Mouse (Mus musculus): Measurements from ENCODE around the gene Fam217a. TPM values are rescaled to one million over a fixed set of nuclear protein-coding genes. Genes with fewer than 3 reads are reported as not detected.
A peak's percentile ranks its signal among the peaks of the same experiment; 100 is the strongest.
"Not testable (repeated sequence)": the region's sequence is repeated elsewhere in the genome, so short reads cannot be mapped to it uniquely, and the experiment has no call there.

Fam217a gene
- total RNA-seq (2014; fragmentation: Nextera tagmentation), result not detected in 2 replicates
- 0.05 TPM in 1 of 2 replicates, not detected in the other for total RNA-seq (2017)
- polyA plus RNA-seq (2012), result not detected in 2 replicates

DNA sequence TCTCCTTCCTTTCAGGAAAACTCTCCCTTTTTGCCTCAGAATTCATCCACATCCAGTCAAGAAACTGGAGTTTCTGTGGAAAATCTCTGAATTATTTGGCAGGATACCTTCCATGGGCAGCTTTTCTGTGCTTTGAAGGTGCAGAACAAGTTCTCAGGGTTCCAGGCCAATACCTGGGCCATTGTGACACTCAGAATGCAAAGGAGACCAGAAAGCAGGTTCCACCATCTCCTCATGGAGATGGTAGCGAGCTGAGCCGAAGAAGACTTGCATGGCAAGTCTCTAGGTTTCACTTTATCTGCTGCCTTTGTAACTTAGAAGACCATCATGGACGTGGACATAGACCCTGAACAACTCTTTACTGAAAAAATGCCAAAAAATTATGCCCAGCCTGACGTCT lies at the start of gene Fam217a, which contains the start of gene 4933417A18Rik:
TSS of gene Fam217a (minus strand) at position 101 of the 400 bp plus-strand sequence.
TSS of gene 4933417A18Rik (plus strand) at position 200 of the 400 bp plus-strand sequence.
- no peaks in the 10 kb centered on the region for H3K4me1 ChIP-seq (ENCODE audit: insufficient read depth, low read depth, low read length)
- no peak within 1 kb of the TSS for H3K4me3 ChIP-seq (ENCODE audit: low read depth, low read length)
- no peaks in the 10 kb centered on the region for H3K36me3 ChIP-seq (replicated peaks)
- no peak for ATAC-seq (ENCODE audit: extremely low read depth, insufficient number of reproducible peaks, low FRiP score, poor library complexity, severe bottlenecking)
- no peaks in the 10 kb centered on the region for H3K9me3 ChIP-seq (replicated peaks)
- TF ChIP-seq TAL1 (conservative IDR thresholded peaks at IDR 0.05; ENCODE audit: low read depth, low read length) (no peak), GATA1 (IDR thresholded peaks at IDR 0.05; ENCODE audit: borderline replicate concordance, low read length) (no peak), CTCF (IDR thresholded peaks at IDR 0.05; ENCODE audit: low read depth, low read length) (no peak), GATA2 (IDR thresholded peaks at IDR 0.05; ENCODE audit: borderline replicate concordance, low read depth, low read length) (no peak), POLR2AphosphoS5 (IDR thresholded peaks at IDR 0.05; ENCODE audit: insufficient replicate concordance, low read depth, low read length) (no peak)
- DNase-seq (ENCODE audit: low spot score), result no peak
- peaks cover 21% of the 10 kb centered on the region for H3K27me3 ChIP-seq (ENCODE audit: insufficient read depth, low read length)

DNA sequence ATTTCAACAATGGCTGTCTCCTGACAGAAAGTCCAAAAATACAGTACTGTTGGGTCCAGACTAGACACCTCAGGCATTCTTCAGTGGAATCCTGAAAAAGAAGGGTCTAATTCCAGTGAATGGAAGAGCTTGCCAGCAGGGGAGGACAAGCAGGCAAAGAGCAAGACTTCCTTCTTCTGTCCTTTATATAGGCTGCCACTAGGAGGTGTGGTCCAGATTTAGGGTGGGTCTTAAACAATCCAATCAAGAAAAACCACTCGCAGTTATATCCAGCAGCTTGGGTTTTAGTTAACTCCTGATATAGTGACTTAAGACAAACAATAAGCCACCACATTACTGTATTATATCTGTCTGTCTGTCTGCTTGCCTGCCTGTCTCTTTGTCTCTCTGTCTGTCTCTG lies 49.7 kb upstream of the Fam217a start:
- Histone ChIP-seq H3K9me3 (replicated peaks) (no peaks in the 10 kb centered on the region), H3K27me3 (ENCODE audit: insufficient read depth, low read length) (peaks cover 11% of the 10 kb centered on the region; the same call in 1 of the 2 replicates), H3K36me3 (replicated peaks) (peaks cover 16% of the 10 kb centered on the region), H3K4me3 (ENCODE audit: low read depth, low read length) (no peak overlapping the region), H3K4me1 (ENCODE audit: insufficient read depth, low read depth, low read length) (no peaks in the 10 kb centered on the region)
- TF ChIP-seq GATA2 (IDR thresholded peaks at IDR 0.05; ENCODE audit: borderline replicate concordance, low read depth, low read length) (no peak), POLR2AphosphoS5 (IDR thresholded peaks at IDR 0.05; ENCODE audit: insufficient replicate concordance, low read depth, low read length) (no peak), CTCF (IDR thresholded peaks at IDR 0.05; ENCODE audit: low read depth, low read length) (no peak), TAL1 (conservative IDR thresholded peaks at IDR 0.05; ENCODE audit: low read depth, low read length) (no peak), GATA1 (IDR thresholded peaks at IDR 0.05; ENCODE audit: borderline replicate concordance, low read length) (no peak)
- ATAC-seq (ENCODE audit: extremely low read depth, insufficient number of reproducible peaks, low FRiP score, poor library complexity, severe bottlenecking) (no peak), DNase-seq (ENCODE audit: low spot score) (no peak)

DNA sequence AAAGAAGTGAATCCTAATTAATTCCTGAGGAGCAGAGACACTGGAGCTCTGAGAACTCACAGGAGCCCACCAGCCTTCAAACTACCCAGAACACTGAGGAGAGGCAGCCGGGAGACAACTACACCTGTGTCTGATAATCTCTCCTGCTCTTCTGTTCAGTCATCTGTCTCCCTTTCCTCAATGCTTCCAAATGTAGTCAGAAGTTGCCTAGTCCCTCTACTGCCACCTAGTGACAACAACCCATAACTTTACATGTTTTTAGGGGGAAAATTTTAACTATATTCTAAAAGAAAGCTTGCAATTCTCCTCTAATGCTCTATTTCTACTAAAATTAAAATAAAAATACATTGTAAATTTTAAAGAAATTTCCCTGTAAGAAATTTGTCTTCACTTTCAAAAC lies 49.0 kb upstream of the Fam217a start:
- peaks cover 12% of the 10 kb centered on the region; the same call in 1 of the 2 replicates for H3K27me3 ChIP-seq (ENCODE audit: insufficient read depth, low read length)
- no peaks in the 10 kb centered on the region for H3K4me1 ChIP-seq (ENCODE audit: insufficient read depth, low read depth, low read length)
- H3K36me3 ChIP-seq (replicated peaks), result peaks cover 14% of the 10 kb centered on the region
- DNase-seq (ENCODE audit: low spot score) (peak; percentile 38), ATAC-seq (ENCODE audit: extremely low read depth, insufficient number of reproducible peaks, low FRiP score, poor library complexity, severe bottlenecking) (no peak)
- no peaks in the 10 kb centered on the region for H3K9me3 ChIP-seq (replicated peaks)
- H3K4me3 ChIP-seq (ENCODE audit: low read depth, low read length), result no peak overlapping the region
- TF ChIP-seq POLR2AphosphoS5 (IDR thresholded peaks at IDR 0.05; ENCODE audit: insufficient replicate concordance, low read depth, low read length), result no peak
- TF ChIP-seq TAL1 (conservative IDR thresholded peaks at IDR 0.05; ENCODE audit: low read depth, low read length), result no peak

DNA sequence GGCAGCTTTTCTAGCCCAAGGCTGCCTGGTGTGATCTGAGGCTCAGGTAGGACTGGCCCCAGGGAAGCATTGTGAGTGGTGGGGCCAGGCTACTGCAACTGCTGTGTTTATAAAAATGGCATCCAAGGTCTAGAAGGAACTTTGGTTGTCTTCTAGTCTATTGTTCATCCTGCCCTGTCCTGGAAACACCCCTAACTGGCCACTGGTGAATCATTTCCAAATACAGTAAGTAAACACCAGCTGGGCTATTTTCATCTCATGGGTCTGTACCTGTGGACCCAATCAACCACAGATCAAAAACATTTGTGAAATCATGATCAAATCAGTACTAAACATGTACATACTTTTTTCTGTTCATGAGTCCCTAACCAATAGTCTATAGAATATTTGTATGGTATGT lies 48.3 kb upstream of the Fam217a start:
- not testable (repeated sequence) for H3K36me3 ChIP-seq (replicated peaks); H3K4me1 ChIP-seq (ENCODE audit: insufficient read depth, low read depth, low read length); DNase-seq (ENCODE audit: low spot score); H3K9me3 ChIP-seq (replicated peaks); H3K4me3 ChIP-seq (ENCODE audit: low read depth, low read length); ATAC-seq (ENCODE audit: extremely low read depth, insufficient number of reproducible peaks, low FRiP score, poor library complexity, severe bottlenecking)
- H3K27me3 ChIP-seq (ENCODE audit: insufficient read depth, low read length), result peaks cover 16% of the 10 kb centered on the region; the same call in 1 of the 2 replicates

DNA sequence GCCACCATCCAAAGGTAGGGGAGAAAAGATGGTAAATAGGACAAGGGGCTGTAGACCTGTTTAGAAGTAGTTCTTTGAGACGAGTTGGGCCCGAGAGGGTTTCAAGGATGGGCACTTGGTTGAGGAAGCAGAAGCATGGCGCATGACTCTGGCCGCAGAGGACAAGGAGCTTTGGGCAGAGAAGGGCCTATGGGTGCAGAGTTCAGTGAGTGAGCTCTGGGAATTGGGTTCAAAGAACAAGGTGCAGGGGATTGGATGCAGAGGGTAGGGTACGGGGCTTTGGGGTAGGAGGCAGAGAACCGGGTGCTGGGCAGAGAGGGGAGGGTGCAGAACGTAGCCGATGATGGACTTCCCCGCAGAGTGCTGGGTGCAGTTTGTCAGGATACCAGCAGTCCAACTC lies 41.5 kb upstream of the Fam217a start:
- H3K4me3 ChIP-seq (ENCODE audit: low read depth, low read length); H3K9me3 ChIP-seq (replicated peaks); ATAC-seq (ENCODE audit: extremely low read depth, insufficient number of reproducible peaks, low FRiP score, poor library complexity, severe bottlenecking); DNase-seq (ENCODE audit: low spot score); H3K4me1 ChIP-seq (ENCODE audit: insufficient read depth, low read depth, low read length); H3K36me3 ChIP-seq (replicated peaks): not testable (repeated sequence)
- H3K27me3 ChIP-seq (ENCODE audit: insufficient read depth, low read length), result peaks cover 43% of the 10 kb centered on the region

DNA sequence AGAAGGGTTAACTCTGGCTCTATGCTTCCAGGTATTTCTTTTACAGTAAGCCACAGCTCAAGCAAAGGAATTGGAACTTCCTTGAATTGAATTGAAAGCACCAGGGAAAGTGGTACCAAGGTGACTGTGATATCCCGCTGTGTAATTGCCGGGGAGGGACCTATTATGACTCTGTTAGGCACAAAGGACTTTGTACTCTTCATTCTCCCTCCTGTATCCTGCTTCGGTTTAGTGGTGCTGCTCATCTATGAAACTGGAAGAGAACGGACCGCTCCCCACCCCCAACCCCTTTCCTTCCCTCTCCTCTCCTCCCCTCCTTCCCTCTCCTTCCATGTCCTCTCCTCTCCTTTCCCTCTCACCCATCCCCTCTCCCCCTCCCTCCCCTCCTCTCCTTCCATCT lies 40.8 kb upstream of the Fam217a start:
- Histone ChIP-seq H3K36me3 (replicated peaks) (no peaks in the 10 kb centered on the region), H3K9me3 (replicated peaks) (no peaks in the 10 kb centered on the region), H3K27me3 (ENCODE audit: insufficient read depth, low read length) (peaks cover 39% of the 10 kb centered on the region), H3K4me1 (ENCODE audit: insufficient read depth, low read depth, low read length) (no peaks in the 10 kb centered on the region; the same call in 1 of the 2 replicates), H3K4me3 (ENCODE audit: low read depth, low read length) (no peak overlapping the region)
- no peak for DNase-seq (ENCODE audit: low spot score)
- TF ChIP-seq GATA1 (IDR thresholded peaks at IDR 0.05; ENCODE audit: borderline replicate concordance, low read length) (no peak), GATA2 (IDR thresholded peaks at IDR 0.05; ENCODE audit: borderline replicate concordance, low read depth, low read length) (no peak), CTCF (IDR thresholded peaks at IDR 0.05; ENCODE audit: low read depth, low read length) (no peak), TAL1 (conservative IDR thresholded peaks at IDR 0.05; ENCODE audit: low read depth, low read length) (no peak), POLR2AphosphoS5 (IDR thresholded peaks at IDR 0.05; ENCODE audit: insufficient replicate concordance, low read depth, low read length) (no peak)
- no peak for ATAC-seq (ENCODE audit: extremely low read depth, insufficient number of reproducible peaks, low FRiP score, poor library complexity, severe bottlenecking)

DNA sequence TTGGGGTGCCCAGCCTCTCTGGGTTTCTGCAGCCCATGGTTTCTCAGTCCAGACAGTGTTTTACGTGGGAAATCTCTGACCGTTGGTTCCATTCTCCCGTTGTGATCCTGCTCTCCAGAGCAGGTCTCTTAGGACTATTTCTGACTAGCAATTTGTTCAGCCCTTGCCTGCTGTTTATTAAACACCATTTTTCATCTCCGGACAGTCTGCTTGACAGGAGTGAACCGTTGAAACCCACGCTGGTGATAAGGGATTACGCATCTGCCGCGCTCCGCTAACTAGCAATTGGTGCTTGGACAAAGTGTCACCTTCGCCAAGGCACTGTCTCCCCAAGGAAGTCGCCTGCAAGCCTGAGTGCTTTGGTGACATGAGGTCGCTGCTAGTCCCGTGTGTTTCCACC lies 40.3 kb upstream of the Fam217a start:
- H3K36me3 ChIP-seq (replicated peaks), result no peaks in the 10 kb centered on the region
- no peak for TF ChIP-seq POLR2AphosphoS5 (IDR thresholded peaks at IDR 0.05; ENCODE audit: insufficient replicate concordance, low read depth, low read length)
- no peak for TF ChIP-seq TAL1 (conservative IDR thresholded peaks at IDR 0.05; ENCODE audit: low read depth, low read length)
- TF ChIP-seq GATA2 (IDR thresholded peaks at IDR 0.05; ENCODE audit: borderline replicate concordance, low read depth, low read length), result no peak
- TF ChIP-seq GATA1 (IDR thresholded peaks at IDR 0.05; ENCODE audit: borderline replicate concordance, low read length), result no peak
- no peak for TF ChIP-seq CTCF (IDR thresholded peaks at IDR 0.05; ENCODE audit: low read depth, low read length)
- H3K27me3 ChIP-seq (ENCODE audit: insufficient read depth, low read length), result peaks cover 40% of the 10 kb centered on the region
- H3K4me1 ChIP-seq (ENCODE audit: insufficient read depth, low read depth, low read length), result no peaks in the 10 kb centered on the region; the same call in 1 of the 2 replicates
- H3K9me3 ChIP-seq (replicated peaks), result no peaks in the 10 kb centered on the region
- ATAC-seq (ENCODE audit: extremely low read depth, insufficient number of reproducible peaks, low FRiP score, poor library complexity, severe bottlenecking) (no peak), DNase-seq (ENCODE audit: low spot score) (no peak)
- no peak overlapping the region for H3K4me3 ChIP-seq (ENCODE audit: low read depth, low read length)

Data from G1E (cell line).